Mouse (Mus musculus) kidney, adult 8-10 months (tissue): ENCODE data around the gene Asgr1.

Experiments
- DNase-seq, 2 experiments: peaks; one replicate each; pipeline ENCODE4 v3.0.0; 2022

Asgr1 gene

DNA sequence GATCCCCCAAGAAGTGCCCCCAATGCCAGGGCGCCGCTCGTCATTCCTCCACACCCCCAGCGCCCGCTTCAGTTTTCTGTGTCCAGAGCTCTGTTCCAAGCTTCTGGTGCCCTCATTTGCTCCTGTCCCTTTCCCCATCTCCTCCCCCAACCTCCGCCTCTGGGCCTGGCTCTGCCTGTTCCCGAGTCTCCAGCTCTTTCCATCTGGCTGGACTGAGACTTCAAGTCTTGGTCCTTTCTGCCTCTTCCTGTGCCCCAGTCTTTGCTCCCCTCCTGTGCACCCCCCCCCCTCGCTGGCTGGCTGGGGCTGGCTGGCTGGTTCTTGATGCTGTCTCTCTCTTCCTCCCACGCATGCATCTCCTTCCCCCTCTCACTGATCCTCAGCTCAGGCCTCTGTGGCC, 26.5 kb upstream of the Asgr1 start:
- DNase-seq, result no peak

- DNase-seq, result no peak
Measured at GRCm38 (mm10) chr11:70028401-70029129, 25.3 kb upstream of the Asgr1 start.

DNA sequence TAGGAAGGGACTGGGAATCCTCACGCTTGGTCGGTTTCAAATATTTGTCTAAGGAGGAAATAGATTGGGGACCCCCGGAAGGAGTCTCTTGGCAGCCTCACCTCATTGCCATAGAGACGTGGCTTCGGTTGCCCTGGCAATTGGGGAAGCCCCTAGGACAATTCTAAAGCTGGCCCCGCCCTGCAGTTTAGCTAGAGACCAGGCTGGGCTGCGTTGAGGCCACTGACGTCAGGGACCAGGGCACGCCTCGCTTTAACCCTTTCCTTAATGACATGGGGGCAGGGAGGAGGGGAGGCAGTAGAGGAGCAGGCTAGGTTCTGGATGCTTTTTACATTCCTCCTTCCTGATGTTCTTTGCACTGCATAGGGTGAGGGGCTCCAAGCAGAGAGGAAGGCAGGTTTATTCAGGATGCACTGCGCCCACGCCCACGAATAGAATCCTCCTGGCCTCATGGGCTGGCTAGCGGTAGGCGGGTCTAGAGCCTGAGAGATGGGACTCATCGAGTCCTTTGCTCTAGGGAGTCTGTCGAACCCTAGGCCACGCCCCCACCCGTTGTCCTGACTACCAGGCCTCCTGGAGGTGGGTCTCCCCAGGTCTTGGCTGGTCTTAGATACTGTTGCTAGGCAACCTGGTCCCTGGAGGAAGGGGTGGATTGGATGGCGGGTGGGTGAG, 24.6 kb upstream of the Asgr1 start:
- no peak for DNase-seq

- DNase-seq, result no peak
Measured at GRCm38 (mm10) chr11:70029829-70030550, 23.9 kb upstream of the Asgr1 start.

DNA sequence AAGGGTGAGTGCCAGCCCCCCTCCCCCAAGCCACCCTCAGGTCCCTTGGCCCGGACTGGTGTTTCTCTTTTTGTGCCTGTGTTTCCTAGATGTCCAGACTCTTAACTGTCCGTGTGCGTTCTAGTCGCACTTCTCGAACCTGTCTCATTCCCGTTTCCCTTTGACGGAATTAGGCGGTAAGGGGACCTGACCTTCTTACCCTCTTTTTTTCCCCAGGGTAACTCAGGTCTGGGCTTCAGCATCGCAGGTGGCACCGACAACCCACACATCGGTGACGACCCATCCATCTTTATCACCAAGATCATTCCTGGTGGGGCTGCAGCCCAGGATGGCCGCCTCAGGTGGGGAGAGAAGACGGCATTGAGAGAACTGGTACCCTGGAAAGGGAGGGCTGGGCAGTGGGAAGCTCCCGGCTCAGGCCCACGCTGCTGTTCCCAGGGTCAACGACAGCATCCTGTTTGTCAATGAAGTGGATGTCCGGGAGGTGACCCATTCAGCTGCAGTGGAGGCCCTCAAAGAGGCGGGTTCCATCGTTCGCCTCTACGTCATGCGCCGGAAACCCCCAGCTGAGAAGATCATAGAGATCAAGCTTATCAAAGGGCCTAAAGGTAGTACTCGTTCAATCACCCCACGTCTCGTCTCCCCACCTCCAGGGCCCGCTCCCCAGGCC, 23.1 kb upstream of the Asgr1 start:
- DNase-seq, result no peak

GRCm38 (mm10) chr11:70031321-70031670, 22.6 kb upstream of the Asgr1 start:
- no peak for DNase-seq

GRCm38 (mm10) chr11:70038174-70038573, 15.7 kb upstream of the Asgr1 start:
- DNase-seq, result no peak

GRCm38 (mm10) chr11:70039631-70040030, 14.3 kb upstream of the Asgr1 start:
- no peak for DNase-seq

DNA sequence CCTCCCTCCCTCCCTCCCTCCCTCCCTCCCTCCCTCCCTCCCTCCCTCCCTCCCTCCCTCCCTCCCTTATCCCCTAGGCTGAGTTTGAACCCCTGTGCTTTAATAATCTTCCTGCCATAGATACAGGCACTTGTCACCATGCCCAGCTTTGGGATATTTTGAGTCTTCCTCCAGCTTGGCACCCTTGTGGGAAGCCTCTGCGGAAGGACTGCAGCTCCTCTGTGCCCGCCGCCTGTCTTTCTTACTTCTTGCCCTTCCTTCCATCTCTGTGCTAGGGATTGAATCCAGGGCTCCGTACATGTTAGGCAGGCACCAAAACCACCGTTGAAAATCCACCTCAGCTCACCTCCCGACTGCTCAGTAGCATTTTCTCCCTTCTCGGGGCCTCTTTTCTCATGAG, 13.7 kb upstream of the Asgr1 start:
- DNase-seq, result no peak

GRCm38 (mm10) chr11:70042309-70043085, 11.4 kb upstream of the Asgr1 start:
- no peak for DNase-seq

GRCm38 (mm10) chr11:70043665-70044064, 10.2 kb upstream of the Asgr1 start:
- no peak for DNase-seq

GRCm38 (mm10) chr11:70045435-70045834, 8.4 kb upstream of the Asgr1 start:
- no peak for DNase-seq

DNA sequence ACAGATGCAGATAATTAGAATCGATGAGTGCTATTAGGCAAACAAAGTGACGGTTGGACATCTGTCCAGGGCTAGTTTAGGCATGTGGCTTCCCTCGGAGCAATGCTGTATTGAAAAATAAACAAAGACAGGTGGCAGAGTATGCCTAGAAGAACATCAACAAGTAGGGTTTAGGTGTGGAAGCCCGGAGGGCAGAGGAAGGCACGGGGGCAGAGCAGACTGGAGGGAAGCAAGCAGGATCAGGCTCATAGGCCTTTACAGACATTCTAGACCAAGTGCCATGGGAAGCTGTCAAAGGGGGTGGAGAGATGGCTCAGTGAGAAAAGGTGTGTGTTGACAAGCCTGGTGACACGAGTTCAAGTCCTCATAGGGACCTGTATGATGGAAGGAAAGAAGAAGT, 4.5 kb upstream of the Asgr1 start:
- no peak for DNase-seq

GRCm38 (mm10) chr11:70049816-70050215, 4.1 kb upstream of the Asgr1 start:
- no peak for DNase-seq

DNA sequence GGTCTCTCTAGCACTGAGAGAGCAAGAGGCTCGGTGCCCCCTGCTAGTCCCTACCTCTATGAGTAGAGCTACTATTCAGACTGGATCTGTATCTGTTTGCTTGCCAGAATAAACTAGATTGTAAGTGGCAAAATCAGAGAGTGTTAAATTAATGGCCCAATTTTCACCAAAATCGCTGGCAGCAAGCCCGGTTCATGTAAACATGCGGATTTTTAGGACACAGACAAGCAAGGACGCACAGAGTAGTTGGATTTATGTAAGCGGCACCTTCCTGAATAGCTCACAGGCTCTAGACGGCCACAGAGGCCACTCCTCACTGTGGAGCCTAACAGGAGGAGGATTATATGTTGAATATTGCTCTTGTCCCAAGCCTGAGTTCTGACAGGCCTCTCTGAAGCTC, 729 bp upstream of the Asgr1 start:
- no peak for DNase-seq

DNA sequence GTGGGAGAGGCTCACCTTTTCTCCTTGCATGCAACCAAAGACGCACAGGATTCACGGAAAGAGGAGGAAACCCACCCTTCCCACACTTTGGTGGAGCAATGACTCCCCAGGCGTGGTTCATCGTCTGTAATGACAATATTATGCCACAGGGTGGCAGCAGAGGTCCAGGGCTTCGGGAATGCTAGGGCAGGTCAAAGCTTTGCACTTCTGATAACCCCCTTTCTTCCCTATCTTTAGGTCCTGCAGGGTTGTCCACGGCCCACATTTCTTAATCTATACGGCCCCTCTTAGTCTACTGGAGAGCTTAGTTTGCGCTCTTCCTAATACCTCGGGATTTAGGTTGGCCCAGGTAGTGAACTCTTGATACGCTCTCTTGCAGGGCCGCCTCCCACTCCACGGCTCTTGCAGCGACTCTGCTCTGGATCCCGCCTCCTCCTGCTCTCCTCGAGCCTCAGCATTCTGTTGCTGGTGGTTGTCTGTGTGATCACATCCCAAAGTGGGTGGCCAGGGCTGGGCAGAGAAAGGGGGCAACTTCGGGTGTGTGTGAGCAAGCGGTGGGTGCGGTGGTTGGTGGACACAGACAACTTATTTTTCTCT, 1.8 kb downstream of the Asgr1 start:
- DNase-seq, result peak; percentile 42 to 77

- DNase-seq, result peak; percentile 64 to 73
Measured at GRCm38 (mm10) chr11:70057805-70058204, 3.9 kb downstream of the Asgr1 start.

DNA sequence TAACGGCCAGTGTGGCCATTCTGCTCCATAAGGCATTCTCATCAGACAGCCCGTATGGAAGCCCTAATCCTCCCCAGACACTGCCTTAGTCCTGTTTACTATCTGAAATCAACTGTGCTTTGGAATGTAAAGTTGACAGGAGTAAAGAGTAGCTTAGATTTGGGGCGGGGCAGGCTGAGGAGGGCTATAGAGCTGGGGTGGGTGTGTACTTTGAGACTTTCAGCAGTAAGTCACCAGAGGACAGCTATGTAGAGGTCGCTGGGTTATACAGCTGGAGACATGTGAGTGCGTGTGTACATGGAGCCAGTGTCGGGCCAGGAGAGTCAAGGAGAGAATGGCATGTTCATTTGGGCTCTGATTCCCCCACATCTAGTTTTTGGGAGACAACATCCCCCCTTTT, 6.0 kb downstream of the Asgr1 start:
- no peak for DNase-seq

GRCm38 (mm10) chr11:70063053-70063452, 9.2 kb downstream of the Asgr1 start:
- no peak for DNase-seq

DNA sequence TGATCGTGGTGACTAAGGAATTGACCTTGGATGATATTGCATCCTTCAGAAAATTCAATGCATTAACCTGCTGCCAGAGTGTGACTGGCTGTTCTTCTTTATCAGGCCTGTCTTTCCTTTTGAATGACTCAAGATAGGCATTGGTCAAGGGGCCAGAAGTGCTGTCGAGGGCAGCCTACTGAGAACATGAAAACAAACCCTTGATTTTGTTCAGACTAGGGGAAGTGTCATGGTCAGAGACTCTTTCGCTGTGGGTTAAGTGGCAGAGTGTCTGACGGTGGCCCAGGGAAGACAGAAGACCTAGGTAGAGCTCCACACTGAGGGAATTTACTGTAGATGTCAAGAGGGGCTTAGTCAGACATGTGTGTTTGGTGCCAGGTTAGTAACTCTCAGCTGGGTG, 12.8 kb downstream of the Asgr1 start:
- DNase-seq, result no peak

DNA sequence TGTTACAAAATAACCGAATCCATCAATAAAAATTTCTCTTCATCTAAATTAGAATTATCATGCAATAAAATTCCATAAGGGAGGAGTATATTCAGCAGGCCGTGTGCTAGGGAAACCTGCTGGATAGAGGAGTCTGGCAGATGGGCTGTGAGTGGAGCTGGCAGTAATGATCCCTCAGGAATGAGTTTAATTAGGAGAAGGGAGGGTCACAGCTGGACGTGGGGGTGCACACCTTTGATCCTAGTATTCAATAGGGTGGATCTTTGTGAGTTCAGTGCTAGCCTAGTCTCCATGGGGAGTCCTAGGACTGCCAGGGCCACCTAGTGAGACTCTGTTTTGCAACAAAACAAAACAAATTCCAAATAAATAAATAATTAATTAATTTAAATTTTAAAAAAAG, 14.4 kb downstream of the Asgr1 start:
- DNase-seq, result no peak

DNA sequence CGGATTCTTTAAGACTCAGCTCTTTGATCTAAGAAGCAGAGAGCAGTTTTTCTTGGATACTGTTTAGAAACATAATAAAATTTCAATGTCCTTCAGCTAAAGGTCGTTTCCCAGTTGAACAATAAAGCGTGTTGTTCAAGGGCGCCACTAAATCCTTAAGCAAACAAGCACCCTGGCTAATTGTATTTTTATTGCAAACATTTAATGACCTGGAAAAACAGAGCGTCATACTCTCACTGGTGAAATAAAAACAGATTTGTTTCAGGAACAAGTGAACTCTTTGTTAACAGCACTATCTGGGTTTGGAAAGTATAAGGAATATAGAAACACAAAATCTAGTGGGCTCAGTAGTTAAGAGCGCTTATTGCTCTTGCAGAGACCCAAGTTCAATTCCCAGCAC, 16.2 kb downstream of the Asgr1 start:
- no peak for DNase-seq
